Mouse (Mus musculus): ENCODE measurements at regions not wholly inside any gene's neighbourhood (a gene's known extent, or its start where the extent isn't known, plus 50 kb on each side); places are given as distances from the start of the nearest gene placed in this dataset.

GRCm38 (mm10) chr8:37134192-37134964, 141.0 kb downstream of the AI429214 start:
- H3K27me3 ChIP-seq (replicated peaks), result no peaks in the 10 kb centered on the region
- H3K4me2 ChIP-seq (ENCODE audit: insufficient read depth, low read depth, poor library complexity, severe bottlenecking), result no peak overlapping the region
- no peaks in the 10 kb centered on the region for H3K4me1 ChIP-seq (ENCODE audit: control insufficient read depth in 1 of 2, insufficient read depth in 2 of 2)
- H3K36me3 ChIP-seq (replicated peaks in 1 of 2; ENCODE audit: control insufficient read depth in 1 of 2, insufficient read depth in 1 of 2, low read length in 1 of 2), result no peaks in the 10 kb centered on the region
- TF ChIP-seq JUND (conservative IDR thresholded peaks at IDR 0.05; ENCODE audit: low read depth, low read length) (no peak), POLR2A (IDR thresholded peaks at IDR 0.05; ENCODE audit: low read depth, low read length) (no peak), IRF4 (IDR thresholded peaks at IDR 0.05; ENCODE audit: low read depth, low read length) (no peak), HCFC1 (IDR thresholded peaks at IDR 0.05; ENCODE audit: low read depth, low read length) (no peak), ZNF384 (IDR thresholded peaks at IDR 0.05; ENCODE audit: low read depth, low read length) (no peak), JUN (IDR thresholded peaks at IDR 0.05; ENCODE audit: insufficient read depth, low read depth, low read length) (no peak), ZMIZ1 (IDR thresholded peaks at IDR 0.05; ENCODE audit: low read depth, low read length) (no peak), ELF1 (IDR thresholded peaks at IDR 0.05; ENCODE audit: low read depth, low read length) (no peak), ETS1 (conservative IDR thresholded peaks at IDR 0.05; ENCODE audit: low read depth, low read length) (no peak), TBP (conservative IDR thresholded peaks at IDR 0.05; ENCODE audit: low read depth, low read length) (no peak), MAZ (IDR thresholded peaks at IDR 0.05; ENCODE audit: low read depth, low read length) (no peak), NRF1 (IDR thresholded peaks at IDR 0.05; ENCODE audit: low read depth, low read length) (no peak)
- no peak for DNase-seq (ENCODE audit: extremely low read depth)
- no peak overlapping the region for H3K27ac ChIP-seq (ENCODE audit: insufficient read depth, low read depth)
- dilution Hi-C loops (cut with MboI; ENCODE audit: extremely low pct_ligation_motif_present, extremely low pct_unique_long_range_greater_than_20kb, low sequenced_read_pairs) (no loop called here), in situ Hi-C loops (cut with MboI; ENCODE audit: low pct_ligation_motif_present, low pct_unique_long_range_greater_than_20kb, low sequenced_read_pairs) (no loop called here)
- no peaks in the 10 kb centered on the region for H3K79me2 ChIP-seq (replicated peaks; ENCODE audit: control insufficient read depth, extremely low read depth, insufficient read depth, poor library complexity, severe bottlenecking)
- H3K9ac ChIP-seq (ENCODE audit: insufficient read depth, low read depth), result no peak overlapping the region
- peaks cover 18% of the 10 kb centered on the region for H3K9me3 ChIP-seq (replicated peaks; ENCODE audit: low read length)
- H3K4me3 ChIP-seq (replicated peaks in 1 of 3; ENCODE audit: low read depth in 2 of 3, low read length in 2 of 3, poor library complexity in 1 of 3), result no peak overlapping the region

GRCm38 (mm10) chr8:37150286-37150685, 156.9 kb downstream of the AI429214 start:
- Histone ChIP-seq H3K27ac (ENCODE audit: insufficient read depth, low read depth) (no peak overlapping the region), H3K27me3 (replicated peaks) (no peaks in the 10 kb centered on the region), H3K79me2 (replicated peaks; ENCODE audit: control insufficient read depth, extremely low read depth, insufficient read depth, poor library complexity, severe bottlenecking) (no peaks in the 10 kb centered on the region), H3K4me1 (ENCODE audit: control insufficient read depth in 1 of 2, insufficient read depth in 2 of 2) (no peaks in the 10 kb centered on the region), H3K36me3 (replicated peaks in 1 of 2; ENCODE audit: control insufficient read depth in 1 of 2, insufficient read depth in 1 of 2, low read length in 1 of 2) (no peaks in the 10 kb centered on the region), H3K9ac (ENCODE audit: insufficient read depth, low read depth) (no peak overlapping the region), H3K4me2 (ENCODE audit: insufficient read depth, low read depth, poor library complexity, severe bottlenecking) (no peak overlapping the region), H3K9me3 (replicated peaks; ENCODE audit: low read length) (peaks cover 46% of the 10 kb centered on the region), H3K4me3 (replicated peaks in 1 of 3; ENCODE audit: low read depth in 2 of 3, low read length in 2 of 3, poor library complexity in 1 of 3) (no peak overlapping the region)
- DNase-seq (ENCODE audit: extremely low read depth), result no peak
- TF ChIP-seq USF2 (conservative IDR thresholded peaks at IDR 0.05; ENCODE audit: low read depth, low read length), result no peak
- no peak for TF ChIP-seq KAT2A (IDR thresholded peaks at IDR 0.05; ENCODE audit: insufficient replicate concordance, low read length)
- TF ChIP-seq MYC (IDR thresholded peaks at IDR 0.05; ENCODE audit: low read depth, low read length), result no peak
- TF ChIP-seq RCOR1 (conservative IDR thresholded peaks at IDR 0.05; ENCODE audit: low read depth, low read length), result no peak
- in situ Hi-C loops (cut with MboI; ENCODE audit: low pct_ligation_motif_present, low pct_unique_long_range_greater_than_20kb, low sequenced_read_pairs) (no loop called here), dilution Hi-C loops (cut with MboI; ENCODE audit: extremely low pct_ligation_motif_present, extremely low pct_unique_long_range_greater_than_20kb, low sequenced_read_pairs) (no loop called here)
